Mouse (Mus musculus) heart, postnatal 36 days (tissue): ENCODE measurements at regions not wholly inside any gene's neighbourhood (a gene's known extent, or its start where the extent isn't known, plus 50 kb on each side); places are given as distances from the start of the nearest gene placed in this dataset.

Experiments
- DNase-seq, 2 experiments: peaks; one replicate each; pipeline ENCODE4 v3.0.0; 2021 to 2022
- intact Hi-C: fragments of 180-260 bp; cut with DNase I; formaldehyde crosslinking; loops from one replicate; pipeline ENCODE4 v1.15.1; 2025

DNA sequence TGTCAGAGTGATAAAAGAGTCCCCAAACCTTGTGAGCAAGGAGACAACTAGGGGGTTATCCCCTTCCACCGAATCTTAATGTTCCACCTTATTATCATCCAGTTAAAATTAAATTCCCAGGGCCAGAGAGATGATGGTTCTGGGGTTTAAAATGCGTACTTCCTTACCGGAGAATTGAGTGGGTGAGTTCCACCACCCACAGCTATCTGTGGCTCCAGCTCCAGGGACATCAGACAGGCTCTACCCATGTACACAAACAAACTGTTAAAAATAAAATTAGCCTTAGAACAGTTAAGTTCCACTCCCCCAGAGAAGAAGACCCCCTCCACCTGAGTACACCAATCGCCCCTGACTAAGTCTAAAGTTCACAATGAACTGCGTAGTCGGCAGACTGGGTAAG lies 52.0 kb upstream of the Mgat5 start:
- DNase-seq = no peak
- intact Hi-C loops = no loop called here

DNA sequence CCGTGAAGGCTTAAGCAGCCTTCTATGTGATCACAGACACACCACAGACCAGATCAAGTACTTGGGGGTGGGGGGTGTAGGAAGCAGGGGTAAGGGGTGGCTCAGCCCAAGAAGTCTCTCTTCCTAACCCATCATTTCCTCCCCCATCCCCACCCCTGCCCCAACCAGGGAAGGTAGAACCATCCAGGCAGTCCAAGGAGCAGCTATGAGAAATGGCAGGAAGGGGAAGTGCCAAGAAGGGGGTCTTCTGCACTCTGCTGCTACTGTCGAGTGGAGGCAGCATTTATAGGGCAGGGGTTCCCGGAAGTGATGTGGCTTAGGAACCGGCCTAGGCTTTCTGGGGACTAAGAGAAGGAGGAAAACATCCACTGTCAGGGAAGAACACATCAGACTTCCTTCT lies 69.3 kb upstream of the Mgat5 start:
- intact Hi-C loops = no loop called here
- peak; percentile 3 for DNase-seq

DNA sequence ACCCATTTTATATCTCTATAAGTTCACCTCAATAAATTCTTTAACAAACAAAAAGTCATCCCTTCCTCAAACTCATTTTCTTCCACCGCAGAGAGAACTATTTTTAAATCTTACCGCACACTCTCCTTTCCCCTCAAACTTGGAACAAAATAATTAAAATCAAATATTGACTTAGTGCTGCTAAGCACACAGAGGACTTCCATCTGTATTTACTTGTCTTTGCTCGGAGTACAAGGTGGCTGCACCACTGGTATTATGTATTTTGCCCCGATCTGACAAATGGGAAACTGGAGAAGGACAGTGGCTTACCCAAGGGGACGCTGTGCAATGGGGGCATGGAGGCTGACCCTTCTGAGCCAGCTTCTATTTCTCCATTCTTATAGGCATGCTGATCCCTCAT lies 72.9 kb upstream of the Mgat5 start:
- intact Hi-C loops = no loop called here

DNA sequence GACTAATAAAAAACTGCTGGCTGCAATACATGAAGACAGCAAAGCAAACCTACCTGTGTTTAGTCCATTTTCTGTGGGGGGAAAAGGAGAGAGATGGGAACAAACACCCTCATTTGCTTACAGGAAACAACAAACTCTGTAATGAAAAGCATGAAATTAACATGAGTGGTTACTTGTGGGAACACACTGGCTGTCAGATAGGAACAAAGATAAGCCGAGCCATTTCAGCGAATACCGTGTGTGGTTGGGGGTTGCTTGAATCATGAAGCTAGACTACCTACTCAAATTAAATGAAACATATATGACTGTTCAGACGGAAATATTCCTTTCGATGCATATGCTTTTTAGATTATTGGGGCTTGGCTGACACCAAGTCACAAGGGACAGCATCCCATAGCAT lies 80.0 kb upstream of the Mgat5 start:
- DNase-seq = no peak
- intact Hi-C loops = no loop called here

More for the DNA sequence above, 72.9 kb upstream of the Mgat5 start:
- DNase-seq = no peak

DNA sequence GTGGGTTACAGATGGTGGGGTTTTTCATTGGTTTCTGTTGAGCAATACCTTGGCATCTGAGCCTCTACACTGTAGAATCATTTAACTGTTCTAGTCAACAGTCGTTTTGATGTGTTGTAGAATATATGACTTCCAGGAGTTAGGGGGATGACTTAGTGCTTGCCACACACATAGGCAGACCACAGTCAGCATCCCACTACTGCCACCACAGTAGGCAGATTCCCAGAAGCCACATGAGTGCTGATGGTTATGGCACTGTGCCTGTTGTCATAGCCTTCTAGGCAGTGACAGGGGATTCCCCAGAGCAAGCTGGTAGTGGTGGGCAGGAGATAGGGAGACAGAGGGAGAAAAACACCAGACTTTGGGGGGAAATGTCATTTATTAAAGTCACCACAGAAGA lies 86.8 kb upstream of the Mgat5 start:
- intact Hi-C loops = no loop called here

DNA sequence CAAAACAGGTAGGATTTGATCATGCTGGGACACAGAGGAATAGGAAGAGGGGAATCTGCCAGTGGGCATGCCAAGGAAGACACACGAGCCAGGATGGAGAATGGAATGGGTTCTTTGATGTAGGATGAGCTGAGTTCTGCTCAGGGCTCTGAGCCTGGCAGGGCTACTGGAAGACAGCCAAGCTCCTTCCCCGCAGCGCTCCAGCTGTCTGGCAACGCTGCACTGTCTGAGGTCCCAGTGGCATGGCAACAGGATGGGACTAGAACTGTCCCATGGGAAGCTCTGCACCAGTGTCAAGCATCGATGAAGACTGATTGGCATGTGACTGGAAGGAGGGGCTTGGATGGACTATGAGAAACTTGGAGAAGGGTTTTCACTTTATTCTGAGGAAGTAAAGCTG lies 97.3 kb upstream of the Mgat5 start:
- intact Hi-C loops = no loop called here

More for the DNA sequence above, 86.8 kb upstream of the Mgat5 start:
- DNase-seq = no peak

DNA sequence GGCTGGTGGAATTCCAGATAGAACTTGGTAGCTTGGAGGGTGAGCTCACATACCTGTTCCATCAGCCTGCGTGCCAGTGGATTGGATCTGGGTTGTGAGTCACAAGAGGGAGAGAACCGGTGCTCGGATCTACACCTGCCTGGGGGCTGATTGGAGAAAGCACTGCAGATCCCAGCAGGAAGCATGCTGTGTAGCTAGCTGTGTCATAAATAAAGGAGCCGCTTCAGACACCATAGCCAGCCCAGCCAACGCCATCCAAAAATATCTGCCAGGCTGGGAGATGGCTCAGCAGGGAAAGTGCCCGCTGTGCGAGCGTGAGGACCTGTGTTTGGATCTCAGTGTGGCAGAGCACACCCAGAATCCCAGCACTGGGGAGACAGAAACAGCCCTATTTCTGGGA lies 99.0 kb upstream of the Mgat5 start:
- intact Hi-C loops = no loop called here
- no peak for DNase-seq

More for the DNA sequence above, 97.3 kb upstream of the Mgat5 start:
- DNase-seq = peak in 1 of 2 experiments; percentile 7

DNA sequence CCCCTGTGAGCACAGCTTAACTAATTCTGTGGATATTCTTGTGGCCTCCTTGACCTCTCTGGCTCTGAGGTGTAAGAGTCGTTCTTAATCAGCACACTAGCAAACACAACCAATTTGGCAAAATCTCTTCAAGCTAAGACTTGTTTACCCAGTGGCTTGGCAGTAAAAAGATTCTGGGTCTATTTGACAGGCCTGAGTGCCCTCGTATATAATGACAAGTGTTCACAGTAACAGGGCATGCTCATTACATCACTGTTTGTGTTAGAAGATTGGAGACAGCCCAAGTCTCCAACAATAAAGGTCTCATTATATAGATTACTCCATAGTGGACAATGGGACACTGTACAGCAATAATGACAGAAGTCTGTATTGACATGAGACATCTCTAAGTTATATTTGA lies 101.2 kb upstream of the Mgat5 start:
- intact Hi-C loops = no loop called here
- no peak for DNase-seq

DNA sequence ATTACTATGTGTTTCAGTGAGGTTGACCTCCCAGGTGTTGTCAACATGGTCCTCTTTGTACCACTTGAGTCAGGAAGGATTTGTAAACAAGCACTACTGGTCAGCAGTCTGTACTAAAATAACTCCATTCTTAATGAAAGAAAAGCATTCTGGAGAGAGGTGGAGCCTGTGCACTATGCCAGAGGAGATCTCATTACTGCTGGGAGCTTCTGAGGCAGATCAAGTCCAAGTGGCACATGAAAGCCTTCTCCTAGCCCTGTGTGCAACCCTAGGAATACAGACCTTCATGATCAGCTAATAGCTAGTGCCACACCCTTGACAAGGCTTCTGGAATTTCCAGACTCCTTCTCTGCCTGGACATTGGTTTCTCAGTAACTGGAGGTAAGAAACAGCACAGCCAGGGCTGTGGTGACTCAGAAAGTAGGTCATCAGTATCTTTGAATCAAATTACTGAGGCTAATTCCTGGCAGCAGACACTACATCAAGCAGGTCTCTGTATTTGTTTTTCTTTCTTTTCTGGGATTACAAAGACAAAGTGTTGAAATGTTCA lies 105.9 kb upstream of the Mgat5 start:
- DNase-seq = no peak
- intact Hi-C loops = no loop called here

DNA sequence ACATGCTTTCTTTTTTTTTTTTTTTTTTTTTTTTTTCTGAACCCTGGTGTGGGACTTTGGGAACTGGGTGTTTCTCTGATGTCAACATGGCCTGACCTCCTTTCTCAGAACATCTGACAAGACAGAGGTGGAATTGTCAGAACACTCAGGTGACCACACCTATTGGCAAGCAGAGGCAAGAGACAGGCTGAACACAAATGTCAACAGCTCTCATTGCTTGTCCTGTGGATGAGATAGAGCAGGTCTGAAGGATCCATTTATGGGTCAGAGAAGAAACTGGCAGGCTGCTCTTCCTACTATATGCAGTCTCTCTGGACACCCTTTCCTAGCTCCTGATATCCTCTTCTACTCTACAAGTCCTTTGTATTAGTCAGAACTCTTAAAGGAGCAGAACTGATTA lies 117.2 kb upstream of the Mgat5 start:
- DNase-seq = no peak
- intact Hi-C loops = no loop called here

DNA sequence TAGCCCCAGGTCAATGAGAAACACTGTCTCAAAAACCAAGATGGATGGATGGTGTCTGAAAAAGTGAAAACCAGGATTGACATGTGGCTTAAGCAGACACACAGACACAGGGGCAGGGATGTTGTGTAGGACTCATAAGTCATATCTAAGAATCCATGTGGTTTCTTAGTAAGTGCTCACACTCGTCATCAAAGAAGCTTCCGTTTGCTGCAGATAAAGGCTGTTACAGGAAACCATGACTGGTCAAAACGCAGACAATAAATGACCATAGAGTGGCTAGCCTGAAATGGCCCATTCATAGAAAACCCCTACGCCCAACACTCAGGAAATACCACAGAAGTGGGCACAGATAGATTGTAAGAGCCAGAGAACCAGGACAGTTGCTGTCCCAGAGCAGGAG lies 118.8 kb upstream of the Mgat5 start:
- no peak for DNase-seq
- intact Hi-C loops = no loop called here

DNA sequence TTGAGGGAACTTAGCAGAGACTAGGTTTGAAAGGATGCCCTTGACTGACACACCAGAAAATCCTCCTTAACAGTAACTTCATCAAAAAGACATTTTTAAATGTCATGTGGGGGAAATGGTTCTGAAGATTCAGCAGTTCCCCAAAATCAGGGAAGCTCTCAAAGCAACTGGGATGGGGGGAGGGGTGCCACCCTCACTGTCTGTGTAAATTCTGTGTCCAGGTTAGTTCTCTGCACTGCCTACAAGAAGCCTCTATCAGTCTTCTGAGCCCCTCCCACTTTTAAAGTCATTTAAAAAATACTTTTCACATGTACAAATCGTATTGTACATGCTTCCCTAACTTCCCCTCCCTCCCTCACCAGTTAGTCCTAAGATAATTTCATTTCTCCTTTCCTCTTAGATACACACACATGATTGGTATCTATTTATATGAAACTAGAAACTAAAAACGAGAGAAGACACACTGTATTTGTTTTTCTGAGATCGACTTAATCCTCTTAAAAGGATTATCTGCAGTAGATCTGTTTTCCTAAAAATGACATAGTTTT lies 121.0 kb upstream of the Mgat5 start:
- peak in 1 of 2 experiments; percentile 4 for DNase-seq

DNA sequence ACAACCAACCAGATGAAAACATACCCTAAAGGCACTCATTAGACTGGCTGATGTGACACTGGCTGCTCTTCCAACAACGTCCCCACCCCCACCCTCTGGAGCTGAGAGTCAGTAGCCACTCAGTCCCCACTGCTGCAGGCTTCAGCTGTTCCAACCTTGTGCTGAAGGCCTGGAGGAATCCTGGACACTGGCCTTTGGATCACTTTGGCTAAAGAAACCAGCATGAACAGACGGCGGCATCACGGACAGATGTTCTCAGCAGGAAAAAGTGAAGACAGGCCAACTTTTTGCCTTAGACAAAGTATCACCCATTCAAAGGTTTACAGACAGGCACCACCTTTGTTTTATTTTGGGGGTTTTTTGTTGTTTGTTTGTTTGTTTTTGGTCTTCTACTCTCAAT lies 125.8 kb upstream of the Mgat5 start:
- no peak for DNase-seq
- intact Hi-C loops = no loop called here

More for the DNA sequence above, 121.0 kb upstream of the Mgat5 start:
- intact Hi-C loops = no loop called here

DNA sequence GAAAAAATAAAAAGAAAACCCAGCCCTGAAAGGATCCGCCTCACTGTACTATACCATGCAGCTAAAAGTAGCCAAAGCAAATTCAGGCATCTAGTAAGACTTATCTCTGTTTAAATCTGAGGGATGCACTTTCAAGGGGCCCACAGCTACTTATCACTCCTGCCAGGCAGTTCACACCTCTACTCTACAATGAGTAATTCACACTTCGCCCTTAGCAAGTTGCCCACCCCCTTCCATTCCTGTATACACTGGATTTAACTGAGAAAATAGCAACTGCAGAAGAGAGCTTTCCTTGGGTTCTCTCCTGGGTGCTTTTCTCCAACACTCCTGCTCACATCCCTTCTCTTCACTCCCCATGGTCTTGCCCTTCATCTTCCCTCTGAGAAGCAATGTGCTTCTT lies 142.4 kb upstream of the Mgat5 start:
- no peak for DNase-seq
- intact Hi-C loops = no loop called here

DNA sequence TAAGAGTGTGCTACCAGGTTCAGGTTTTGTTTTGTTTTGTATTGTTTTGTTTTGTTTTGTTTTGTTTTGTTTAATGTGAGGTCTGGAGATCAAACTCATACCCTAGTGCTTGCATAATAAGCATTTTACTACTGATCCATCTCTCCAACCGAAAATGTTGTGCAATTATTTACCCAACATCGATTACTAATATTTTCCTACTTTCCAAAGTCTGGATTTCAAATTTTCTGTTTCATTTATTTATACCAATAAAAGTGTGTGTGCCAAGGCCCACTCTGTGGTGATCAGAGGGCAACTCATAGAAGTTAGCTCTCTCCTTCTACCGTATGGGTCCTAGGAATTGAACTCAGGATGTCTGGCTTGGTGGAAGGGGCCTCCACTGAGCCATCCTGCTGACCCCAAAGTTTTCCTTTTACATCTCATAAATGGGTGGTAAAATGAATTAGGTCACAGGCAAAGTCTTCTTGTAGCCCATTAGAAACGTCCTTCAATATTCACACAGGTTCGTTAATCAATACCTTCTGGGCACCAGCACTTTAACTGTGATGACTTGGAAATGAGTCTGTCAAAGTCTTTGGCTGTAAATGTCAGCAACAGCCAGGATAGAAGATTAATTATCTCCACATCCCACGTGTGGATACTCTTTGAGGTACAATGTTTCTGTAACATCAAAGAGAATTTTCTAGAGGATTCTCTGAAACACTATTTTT lies 158.9 kb upstream of the Mgat5 start:
- DNase-seq = no peak
- intact Hi-C loops = no loop called here

DNA sequence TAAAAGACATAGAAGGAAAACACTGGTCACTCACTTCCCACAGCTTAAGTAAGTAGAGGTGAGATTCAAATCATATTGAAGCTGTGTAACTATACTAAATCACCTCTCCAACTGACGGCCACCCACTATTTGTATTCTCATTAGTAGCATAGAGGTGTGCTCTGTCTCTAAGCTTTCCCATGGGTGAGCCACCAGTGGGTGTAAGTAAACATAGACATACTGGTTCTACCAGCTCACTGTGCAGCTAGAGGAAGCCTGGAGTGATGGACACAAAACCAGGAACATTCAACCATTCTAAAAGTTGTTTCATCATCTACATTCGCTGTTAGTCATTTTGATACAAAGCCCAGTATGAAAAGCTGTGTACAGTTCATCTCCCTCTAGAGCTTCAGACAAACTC lies 170.1 kb upstream of the Mgat5 start:
- DNase-seq = no peak
- intact Hi-C loops = loop anchor here (10.0 kb wide), 1 partner anchor 140 kb away; no protein-coding TSS in a partner anchor

DNA sequence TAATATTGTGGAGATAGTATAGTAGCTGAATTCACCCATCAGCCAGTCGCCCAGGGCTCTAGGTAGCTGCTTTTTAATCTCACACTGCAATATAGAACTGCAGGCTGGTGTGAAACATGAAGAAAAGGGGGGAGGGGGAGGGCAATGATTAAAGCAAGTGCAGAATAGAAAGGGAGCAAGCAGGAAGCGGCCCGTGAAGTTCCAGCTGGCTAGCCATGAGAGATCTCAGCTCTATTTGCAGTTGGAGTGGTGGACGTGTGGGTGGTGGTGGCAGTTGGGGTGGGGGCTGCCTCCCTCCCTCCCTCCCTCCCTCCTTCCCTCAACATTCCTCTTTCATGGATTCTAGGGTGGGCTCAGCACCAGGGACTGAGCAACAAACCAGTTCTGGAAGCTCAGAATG lies 173.3 kb upstream of the Mgat5 start:
- intact Hi-C loops = loop anchor here (10.0 kb wide), 1 partner anchor 143 kb away; no protein-coding TSS in a partner anchor
- no peak for DNase-seq

DNA sequence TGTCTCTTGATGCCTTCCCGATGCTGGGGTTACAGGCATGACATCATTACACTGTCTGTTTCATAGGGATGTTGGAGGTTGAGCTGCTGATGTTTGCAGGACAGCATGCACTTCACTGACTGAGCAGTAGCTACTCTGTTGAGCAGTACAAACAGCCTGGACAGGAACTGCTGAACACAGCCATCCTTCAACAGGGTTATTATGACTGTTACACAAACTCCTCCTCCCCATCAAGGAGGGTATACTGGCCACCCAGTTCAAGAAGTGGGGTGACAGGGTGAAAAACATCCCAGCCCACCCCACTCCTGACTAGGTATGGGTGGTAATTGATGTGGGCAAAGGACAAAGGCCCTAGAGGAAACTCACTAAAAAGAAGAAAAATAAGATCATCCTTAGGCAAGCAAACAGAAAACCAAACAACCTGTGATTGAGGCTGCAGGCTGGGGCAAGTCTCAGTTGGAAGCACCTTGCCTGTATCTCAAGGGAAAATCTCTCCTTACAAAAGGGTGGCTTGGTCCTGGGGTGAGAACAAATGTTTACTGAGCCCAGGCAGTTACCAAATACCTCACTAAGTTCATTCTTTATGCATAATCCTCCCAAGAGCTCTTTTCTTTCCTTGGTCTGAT lies 175.8 kb upstream of the Mgat5 start:
- intact Hi-C loops = no loop called here
- DNase-seq = no peak

DNA sequence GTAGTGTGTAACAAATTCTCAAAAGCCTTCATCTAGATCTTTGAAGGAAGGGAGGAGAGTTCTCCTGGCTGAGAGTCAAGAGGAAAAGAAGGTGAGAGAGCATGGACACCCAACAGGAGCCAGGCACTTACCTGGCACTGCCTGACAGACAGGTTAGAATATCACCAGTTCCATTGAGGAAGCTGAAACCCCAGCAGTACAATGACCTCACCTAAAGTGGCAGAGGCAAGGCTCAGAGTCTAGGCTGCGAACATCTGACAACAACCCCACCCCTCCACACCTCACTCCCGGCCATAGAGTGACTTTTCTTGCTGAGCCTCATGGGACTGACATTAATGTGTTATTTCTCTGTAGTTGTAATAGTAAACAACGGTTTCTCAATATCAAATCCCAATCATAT lies 181.7 kb upstream of the Mgat5 start:
- intact Hi-C loops = no loop called here

DNA sequence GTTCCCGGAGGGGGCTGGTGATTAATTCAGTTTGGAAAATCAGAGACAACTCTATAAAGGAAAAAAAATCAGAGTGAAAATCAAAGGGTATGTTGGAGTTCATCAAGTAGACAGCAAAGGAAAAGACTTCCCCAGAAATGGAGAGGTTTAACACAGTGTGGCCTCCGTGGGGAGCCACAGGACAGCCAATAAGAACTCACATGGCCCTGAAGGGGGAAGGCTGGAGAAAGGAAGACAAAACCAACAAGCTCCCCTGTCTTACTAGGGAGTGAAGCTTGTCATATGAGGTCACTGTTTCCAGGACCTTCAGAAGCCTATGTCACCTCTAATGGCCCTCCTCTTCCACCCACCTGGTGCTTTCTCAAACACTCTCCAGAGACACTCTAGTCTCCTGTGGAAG lies 187.1 kb upstream of the Nckap5 start:
- no peak for DNase-seq
- intact Hi-C loops = loop anchor here (5.0 kb wide), 1 partner anchor 470 kb away; no protein-coding TSS in a partner anchor

More for the DNA sequence above, 181.7 kb upstream of the Mgat5 start:
- DNase-seq = no peak

DNA sequence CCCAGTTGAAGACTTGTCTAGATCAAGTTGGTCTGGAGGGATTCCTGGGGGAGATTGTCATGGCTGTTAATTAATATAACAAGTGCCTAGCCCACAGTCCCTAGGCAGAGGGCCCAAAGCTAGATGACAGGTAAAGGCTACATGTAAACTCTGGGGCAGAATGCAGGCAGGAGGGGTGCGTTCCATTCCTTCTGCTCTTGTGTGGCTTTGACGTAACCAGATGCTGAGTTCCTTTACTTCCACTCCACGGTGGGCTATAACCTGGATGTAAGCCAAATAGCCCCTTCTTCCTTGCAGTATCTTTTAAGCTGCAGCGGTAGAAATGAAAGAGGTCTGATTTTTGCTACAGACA lies 185.3 kb upstream of the Nckap5 start:
- no peak for DNase-seq
- intact Hi-C loops = loop anchor here (5.0 kb wide), 1 partner anchor 471 kb away; no protein-coding TSS in a partner anchor
